7 mouse cellular contexts compared by ENCODE assay signal in the genomic region with DNA sequence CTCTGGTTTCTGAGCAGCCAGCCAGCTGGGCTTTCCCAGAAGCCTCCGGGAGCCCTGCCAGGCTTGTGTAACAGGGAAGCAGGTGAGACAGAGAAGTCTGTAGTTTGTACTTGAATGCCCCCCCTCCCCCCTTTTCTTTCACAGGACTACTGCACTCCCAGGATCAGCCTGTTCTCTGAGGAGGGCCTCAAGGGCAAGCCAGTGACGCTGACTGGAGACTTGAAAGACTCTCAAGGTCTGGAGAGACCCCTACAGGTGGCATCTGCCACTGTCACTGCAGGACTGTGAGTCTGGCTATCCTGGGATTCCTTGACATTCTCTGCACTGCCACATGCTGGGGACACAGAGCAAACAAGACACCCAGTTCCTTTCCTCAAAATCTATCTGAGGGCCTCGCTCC. TPM values are rescaled to one million over a fixed set of nuclear protein-coding genes. Genes with fewer than 3 reads are reported as not detected.
A peak's percentile ranks its signal among the peaks of the same experiment; 100 is the strongest.
DNase-seq lines count a peak whose midpoint lies in the region; ATAC-seq lines count a peak whose summit lies in the region.

No protein-coding gene starts in this region.

- no peak overlapping the region for H3K4me3 ChIP-seq in midbrain, embryonic 11.5 days (ENCODE audit: low read depth, low read length)
- H3K4me3 ChIP-seq in midbrain, embryonic 16.5 days (ENCODE audit: low read depth, low read length): no peak overlapping the region
- no peak overlapping the region for H3K4me3 ChIP-seq in kidney, embryonic 15.5 days (replicated peaks)

- no peak overlapping the region for H3K4me2 ChIP-seq in midbrain, embryonic 11.5 days
- no peak overlapping the region for H3K4me2 ChIP-seq in midbrain, embryonic 16.5 days (ENCODE audit: low read length)
- H3K4me2 ChIP-seq in kidney, embryonic 15.5 days: no peak overlapping the region

- peak; percentile 90 for DNase-seq in midbrain, embryonic 11.5 days (ENCODE audit: low spot score, missing footprints)
- peak; percentile 89 for DNase-seq in brain, adult 2 months (ENCODE audit: low read depth, low spot score)
- peak; percentile 37 for DNase-seq in fat pad, adult 2 months (ENCODE audit: extremely low read depth, low read depth, low spot score)
- DNase-seq in lung, postnatal 10 days: peak; percentile 75
- DNase-seq in splenic B cell, adult 2 months (ENCODE audit: low read depth, low spot score): peak; percentile 73

- peaks cover 9% of the 10 kb centered on the region; the same call in 1 of the 2 replicates for H3K27me3 ChIP-seq in midbrain, embryonic 11.5 days (ENCODE audit: control insufficient read depth, insufficient read depth, low read length)
- peaks cover 14% of the 10 kb centered on the region for H3K27me3 ChIP-seq in midbrain, embryonic 16.5 days (ENCODE audit: control insufficient read depth, insufficient read depth, low read depth, low read length)
- peaks cover 28% of the 10 kb centered on the region for H3K27me3 ChIP-seq in kidney, embryonic 15.5 days
- H3K27me3 ChIP-seq in splenic B cell, adult 2 months (ENCODE audit: control insufficient read depth, insufficient read depth, low read length, poor library complexity, severe bottlenecking): no peaks in the 10 kb centered on the region

- WGBS in midbrain, embryonic 11.5 days: 11% methylated on average over 3 of the region's 3 CpGs
- WGBS in midbrain, embryonic 16.5 days: 26% methylated on average over 3 of the region's 3 CpGs
- WGBS in kidney, embryonic 15.5 days: 13% methylated on average over 3 of the region's 3 CpGs

- ATAC-seq in midbrain, embryonic 11.5 days (ENCODE audit: low FRiP score): peak; percentile 43; the same call in 1 of the 2 replicates
- no peak for ATAC-seq in midbrain, embryonic 16.5 days
- ATAC-seq in kidney, embryonic 15.5 days (replicated peaks; ENCODE audit: low FRiP score): peak; percentile 33; the same call in 1 of the 2 replicates

- H3K4me1 ChIP-seq in midbrain, embryonic 11.5 days (ENCODE audit: control insufficient read depth, insufficient read depth, low read length): peaks cover 6% of the 10 kb centered on the region
- peaks cover 5% of the 10 kb centered on the region; the same call in 1 of the 2 replicates for H3K4me1 ChIP-seq in midbrain, embryonic 16.5 days (ENCODE audit: control insufficient read depth, insufficient read depth, low read length)
- peaks cover 20% of the 10 kb centered on the region for H3K4me1 ChIP-seq in kidney, embryonic 15.5 days

- H3K36me3 ChIP-seq in midbrain, embryonic 11.5 days (ENCODE audit: control insufficient read depth, insufficient read depth, low read length): no peaks in the 10 kb centered on the region
- H3K36me3 ChIP-seq in midbrain, embryonic 16.5 days (ENCODE audit: control insufficient read depth, insufficient read depth, low read length): no peaks in the 10 kb centered on the region
- H3K36me3 ChIP-seq in kidney, embryonic 15.5 days: no peaks in the 10 kb centered on the region
- H3K36me3 ChIP-seq in splenic B cell, adult 2 months (ENCODE audit: control insufficient read depth, insufficient read depth, low read length, poor library complexity, severe bottlenecking): no peaks in the 10 kb centered on the region

- H3K9me3 ChIP-seq in midbrain, embryonic 11.5 days (ENCODE audit: control insufficient read depth, low read length): no peaks in the 10 kb centered on the region
- H3K9me3 ChIP-seq in midbrain, embryonic 16.5 days (replicated peaks; ENCODE audit: control insufficient read depth, low read length, poor library complexity, severe bottlenecking): no peaks in the 10 kb centered on the region
- no peaks in the 10 kb centered on the region for H3K9me3 ChIP-seq in kidney, embryonic 15.5 days (replicated peaks)

- H3K9ac ChIP-seq in midbrain, embryonic 11.5 days (ENCODE audit: low read length): no peak overlapping the region
- no peak overlapping the region; the same call in 1 of the 2 replicates for H3K9ac ChIP-seq in midbrain, embryonic 16.5 days (ENCODE audit: low read depth, low read length)
- H3K9ac ChIP-seq in kidney, embryonic 15.5 days: no peak overlapping the region

- H3K27ac ChIP-seq in midbrain, embryonic 11.5 days (ENCODE audit: low read depth, low read length): no peak overlapping the region
- no peak overlapping the region for H3K27ac ChIP-seq in midbrain, embryonic 16.5 days (ENCODE audit: low read length)
- H3K27ac ChIP-seq in kidney, embryonic 15.5 days: no peak overlapping the region

RNA-seq across cellular contexts. Expression of a gene that starts 16.2 kb away (rescaled TPM):
- 4.3 and 4.7 TPM in 2 replicates for polyA plus RNA-seq in midbrain, embryonic 11.5 days (2014; fragmentation: Nextera tagmentation; extraction: Ambion mirVana)
- polyA plus RNA-seq in midbrain, embryonic 16.5 days (2015; fragmentation: Nextera tagmentation; extraction: Ambion mirVana): 0.92 and 2.1 TPM in 2 replicates
- polyA plus RNA-seq in kidney, embryonic 15.5 days (2015; fragmentation: Nextera tagmentation; extraction: Ambion mirVana): 12.0 and 12.2 TPM in 2 replicates

RNA-seq across cellular contexts. Expression of a gene that starts 18.1 kb away (rescaled TPM):
- 0.89 and 0.98 TPM in 2 replicates for polyA plus RNA-seq in midbrain, embryonic 11.5 days (2014; fragmentation: Nextera tagmentation; extraction: Ambion mirVana)
- 3.8 and 6.6 TPM in 2 replicates for polyA plus RNA-seq in midbrain, embryonic 16.5 days (2015; fragmentation: Nextera tagmentation; extraction: Ambion mirVana)
- 3.9 and 4.4 TPM in 2 replicates for polyA plus RNA-seq in kidney, embryonic 15.5 days (2015; fragmentation: Nextera tagmentation; extraction: Ambion mirVana)

RNA-seq across cellular contexts. Expression of a gene that starts 23.7 kb away (rescaled TPM):
- polyA plus RNA-seq in midbrain, embryonic 11.5 days (2014; fragmentation: Nextera tagmentation; extraction: Ambion mirVana): 3.0 and 4.7 TPM in 2 replicates
- polyA plus RNA-seq in midbrain, embryonic 16.5 days (2015; fragmentation: Nextera tagmentation; extraction: Ambion mirVana): 18.4 and 19.0 TPM in 2 replicates
- polyA plus RNA-seq in kidney, embryonic 15.5 days (2015; fragmentation: Nextera tagmentation; extraction: Ambion mirVana): 10.5 and 11.1 TPM in 2 replicates

RNA-seq across cellular contexts. Expression of a gene that starts 25.1 kb away (rescaled TPM):
- not detected in 2 replicates for polyA plus RNA-seq in midbrain, embryonic 11.5 days (2014; fragmentation: Nextera tagmentation; extraction: Ambion mirVana)
- not detected in 2 replicates for polyA plus RNA-seq in midbrain, embryonic 16.5 days (2015; fragmentation: Nextera tagmentation; extraction: Ambion mirVana)
- not detected in 2 replicates for polyA plus RNA-seq in kidney, embryonic 15.5 days (2015; fragmentation: Nextera tagmentation; extraction: Ambion mirVana)

RNA-seq across cellular contexts. Expression of a gene that starts 49.9 kb away (rescaled TPM):
- polyA plus RNA-seq in midbrain, embryonic 11.5 days (2014; fragmentation: Nextera tagmentation; extraction: Ambion mirVana): 308 and 312 TPM in 2 replicates
- polyA plus RNA-seq in midbrain, embryonic 16.5 days (2015; fragmentation: Nextera tagmentation; extraction: Ambion mirVana): 421 and 430 TPM in 2 replicates
- polyA plus RNA-seq in kidney, embryonic 15.5 days (2015; fragmentation: Nextera tagmentation; extraction: Ambion mirVana): 395 and 412 TPM in 2 replicates

Comparison
In these comparisons a context has a peak if more than half of its experiments do, and no peak if none do; other contexts are left out.
1. DNase-seq: peak in every context shown above with its lines; median percentile 90 in midbrain, embryonic 11.5 days; 89 in brain, adult 2 months; 75 in lung, postnatal 10 days; 73 in splenic B cell, adult 2 months; 37 in fat pad, adult 2 months.